Mouse (Mus musculus) CH12.LX (cell line): Measurements from ENCODE around the gene Kif18b.

ENCODE experiments used
- CTCF ChIP-seq, 2 experiments: IDR thresholded peaks in 1 of 2; conservative IDR thresholded peaks in 1 of 2; 2 replicates each; pipeline ENCODE4 v1.5.1; 2011 to 2012; ENCODE audit warnings: low read depth in 2 of 2, low read length in 2 of 2, improper control_type of control experiment in 1 of 2, inconsistent platforms in 1 of 2, mild to moderate bottlenecking in 1 of 2, moderate library complexity in 1 of 2
- POLR2A ChIP-seq: IDR thresholded peaks from 2 replicates; pipeline ENCODE4 v1.6.1; 2011; ENCODE audit warnings: low read depth, mild to moderate bottlenecking, improper control_type of control experiment, low read length
- POLR2AphosphoS2 ChIP-seq: IDR thresholded peaks from 2 replicates; pipeline ENCODE4 v1.6.1; 2011; ENCODE audit warnings: low read depth, low read length, improper control_type of control experiment
- TCF12 ChIP-seq: IDR thresholded peaks from 2 replicates; pipeline ENCODE4 v1.6.1; 2014; ENCODE audit warnings: low read depth, mild to moderate bottlenecking, inconsistent platforms, low read length, improper control_type of control experiment
- USF2 ChIP-seq: conservative IDR thresholded peaks from 2 replicates; pipeline ENCODE4 v1.6.1; 2011; ENCODE audit warnings: low read depth, low read length, improper control_type of control experiment

DNA sequence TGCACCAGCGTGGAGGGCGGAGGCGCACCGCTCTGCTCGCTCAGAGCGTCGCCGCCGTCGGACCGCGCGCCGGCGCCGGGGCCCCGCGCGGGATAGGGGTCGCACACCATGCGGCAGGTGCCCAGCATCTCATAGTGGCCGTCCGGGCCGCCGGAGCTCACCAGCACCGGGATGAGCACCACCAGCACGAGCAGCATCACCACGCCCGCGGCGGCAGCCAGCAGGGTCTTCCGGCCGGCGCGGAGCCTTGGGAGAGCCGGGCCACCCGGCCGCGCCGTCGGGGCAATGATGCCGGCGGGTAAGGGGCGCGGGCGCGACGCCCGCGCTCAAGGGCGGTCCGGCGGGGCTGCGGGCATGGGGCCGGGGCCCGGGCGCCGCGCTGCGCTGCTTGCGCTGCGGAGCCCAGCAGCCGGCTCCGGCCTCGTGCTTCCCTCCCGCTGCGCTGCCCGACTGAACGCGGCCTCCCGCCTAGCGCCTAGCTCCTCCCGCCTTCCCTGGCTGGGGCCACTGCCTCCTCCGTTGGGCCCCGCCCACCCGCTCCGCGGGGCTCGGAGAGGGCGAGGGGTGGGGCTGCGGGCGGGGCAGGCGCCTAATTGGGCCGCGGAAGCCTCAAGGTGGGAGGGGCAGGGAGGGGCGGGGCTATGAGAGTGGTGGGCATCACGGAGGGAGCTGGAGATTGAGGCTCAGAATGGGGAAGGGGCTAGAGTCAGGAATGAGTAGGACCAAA lies 21.5 kb upstream of the Kif18b start, which contains the start of gene C1ql1:
- no peak for TF ChIP-seq POLR2A
- TF ChIP-seq TCF12 = no peak
- TF ChIP-seq CTCF (conservative IDR thresholded peaks at IDR 0.05 in 1 of 2, IDR thresholded peaks at IDR 0.05 in 1 of 2; ENCODE audit: low read depth in 2 of 2, low read length in 2 of 2) = no peak
- no peak for TF ChIP-seq POLR2AphosphoS2
- TF ChIP-seq USF2 = no peak
